Mouse (Mus musculus): Measurements from ENCODE around the gene Tmtc4.

- TF ChIP-seq POLR2A (IDR thresholded peaks at IDR 0.05; ENCODE audit: low read depth, low read length) = no peak
- TF ChIP-seq CTCF (IDR thresholded peaks at IDR 0.05; ENCODE audit: borderline replicate concordance, insufficient read depth, low read length) = no peak
Observed at GRCm38 (mm10) chr14:122974854-122975570, 8.8 kb downstream of the Tmtc4 start.
